Mouse (Mus musculus) Patski (cell line): ENCODE results near the gene Il18rap. TPM values are rescaled to one million over a fixed set of nuclear protein-coding genes. Genes with fewer than 3 reads are reported as not detected.

Experiments used
- ATAC-seq: fragments of 100-300 bp; one replicate; pipeline ENCODE4 v1.8.0; 2021
- CTCF ChIA-PET: fragments of 350-600 bp; sonication (Branson Sonifier 250); formaldehyde crosslinking; loops from one replicate; lab custom pipeline; 2022; ENCODE audit warnings: inconsistent platforms; lab: Charles Lee
- POLR2A ChIA-PET: fragments of 350-600 bp; sonication (Branson Sonifier 250); formaldehyde crosslinking; loops from one replicate; lab custom pipeline; 2022; ENCODE audit warnings: antibody characterized with exemption, inconsistent platforms; lab: Charles Lee
- DNase-seq: peaks from one replicate; pipeline ENCODE4 v3.0.0-alpha.2; 2011; ENCODE audit warnings: low read depth, low spot score
- H3K27me3 ChIP-seq: fragments of 371-371 bp; one replicate; pipeline ENCODE4 v1.5.1; 2021
- CTCF ChIP-seq: fragments of 100-300 bp; IDR thresholded peaks from one replicate; pipeline ENCODE4 v1.5.1; 2021
- in situ Hi-C: fragments of 300-500 bp; cut with MboI; formaldehyde crosslinking; loops from 3 replicates; pipeline ENCODE4 v1.11.1; 2018; ENCODE audit warnings: low pct_unique_long_range_greater_than_20kb, mixed read lengths
- polyA plus RNA-seq: library from polyadenylated mRNA; unstranded; gene quantifications from one replicate; pipeline ENCODE4 v1.2.3, GENCODE M21; 2021

Il18rap gene
- polyA plus RNA-seq, 1 experiment from 2014 or later = 0.37 TPM

GRCm38 (mm10) chr1:40479505-40479923, 35.6 kb upstream of the Il18rap start:
- POLR2A ChIA-PET = no interaction called here

GRCm38 (mm10) chr1:40494594-40494993, 20.6 kb upstream of the Il18rap start:
- no peak for ATAC-seq
- CTCF ChIA-PET = no interaction called here

More at GRCm38 (mm10) chr1:40479505-40479923, 35.6 kb upstream of the Il18rap start:
- no peak for ATAC-seq
- CTCF ChIA-PET = interaction anchor here (1.3 kb wide), 1 partner anchor 11 kb away, joined by 3 read pairs; no protein-coding TSS in a partner anchor
- DNase-seq = no peak
- in situ Hi-C loops = no loop called here
- H3K27me3 ChIP-seq = peaks cover 16% of the 10 kb centered on the region
- no peak for TF ChIP-seq CTCF

GRCm38 (mm10) chr1:40499708-40500107, 15.5 kb upstream of the Il18rap start:
- no peak for TF ChIP-seq CTCF
- ATAC-seq (no peak), DNase-seq (no peak)
- peaks cover 10% of the 10 kb centered on the region for H3K27me3 ChIP-seq
- ChIA-PET CTCF (no interaction called here), POLR2A (no interaction called here)
- in situ Hi-C loops = no loop called here

More at GRCm38 (mm10) chr1:40494594-40494993, 20.6 kb upstream of the Il18rap start:
- POLR2A ChIA-PET = no interaction called here
- no peak for DNase-seq
- peaks cover 10% of the 10 kb centered on the region for H3K27me3 ChIP-seq
- in situ Hi-C loops = no loop called here
- no peak for TF ChIP-seq CTCF

DNA sequence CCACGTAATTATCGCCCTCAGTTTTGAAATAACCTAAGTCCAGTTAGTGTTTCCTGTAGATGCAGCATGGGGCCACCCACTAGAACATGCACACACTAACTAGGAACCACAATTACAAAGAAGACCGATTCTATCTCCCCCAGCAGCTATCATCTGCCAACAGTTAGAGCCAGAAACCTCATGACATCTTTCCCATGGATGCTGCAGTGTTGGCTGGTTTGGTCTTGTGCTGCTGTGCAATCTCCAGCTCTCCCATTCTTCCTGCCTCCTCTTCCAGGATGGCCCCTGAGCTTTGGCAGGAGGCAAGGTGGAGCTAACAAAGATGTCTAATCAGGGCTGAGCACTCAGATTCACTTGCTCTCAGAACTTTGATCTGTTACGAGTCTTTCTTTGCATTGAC, 14.0 kb upstream of the Il18rap start:
- DNase-seq (no peak), ATAC-seq (no peak)
- peaks cover 5% of the 10 kb centered on the region for H3K27me3 ChIP-seq
- ChIA-PET POLR2A (no interaction called here), CTCF (no interaction called here)
- no peak for TF ChIP-seq CTCF
- in situ Hi-C loops = no loop called here

- no peak for ATAC-seq
- H3K27me3 ChIP-seq = peaks cover 5% of the 10 kb centered on the region
- ChIA-PET POLR2A (no interaction called here), CTCF (no interaction called here)
- TF ChIP-seq CTCF = no peak
- in situ Hi-C loops = no loop called here
- no peak for DNase-seq
Observed at GRCm38 (mm10) chr1:40501546-40502398, 13.4 kb upstream of the Il18rap start.

DNA sequence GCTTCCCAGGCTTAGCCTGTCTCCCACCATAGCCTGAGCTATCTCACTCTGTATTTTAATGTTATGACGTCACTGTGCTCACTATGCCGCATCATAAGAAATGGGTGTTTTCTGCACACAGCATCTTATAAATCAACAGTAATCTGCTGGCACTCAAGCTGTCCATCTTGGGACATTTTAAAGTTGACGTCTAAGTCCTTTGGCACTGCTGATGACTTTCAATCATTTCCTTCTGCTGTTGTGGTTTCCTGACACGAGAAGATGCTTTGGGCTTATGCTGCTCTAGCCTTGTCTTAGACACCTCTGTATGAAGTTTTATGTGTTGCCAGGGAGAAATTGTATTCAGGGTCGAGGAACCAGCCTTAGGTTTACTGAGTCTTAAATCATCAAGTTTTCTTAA, 10.6 kb upstream of the Il18rap start:
- DNase-seq = no peak
- ChIA-PET POLR2A (no interaction called here), CTCF (interaction anchor here (1.1 kb wide), 1 partner anchor 20 kb away, joined by 3 read pairs; no protein-coding TSS in a partner anchor)
- ATAC-seq = no peak
- H3K27me3 ChIP-seq = no peaks in the 10 kb centered on the region
- no peak for TF ChIP-seq CTCF
- in situ Hi-C loops = no loop called here

- ChIA-PET CTCF (interaction anchor here (1.5 kb wide), 1 partner anchor 137 kb away, joined by 5 read pairs; no protein-coding TSS in a partner anchor), POLR2A (interaction anchor here (0.7 kb wide), 1 partner anchor 261 kb away, joined by 3 read pairs; no protein-coding TSS in a partner anchor)
- no peak for ATAC-seq
- no peak for DNase-seq
- in situ Hi-C loops = no loop called here
- TF ChIP-seq CTCF = no peak
- peaks cover 6% of the 10 kb centered on the region for H3K27me3 ChIP-seq
Observed at GRCm38 (mm10) chr1:40516364-40516763, 1.2 kb downstream of the Il18rap start.

- no peak for TF ChIP-seq CTCF
- in situ Hi-C loops = no loop called here
- peaks cover 1% of the 10 kb centered on the region for H3K27me3 ChIP-seq
- ATAC-seq (no peak), DNase-seq (no peak)
- ChIA-PET CTCF (no interaction called here), POLR2A (no interaction called here)
Observed at GRCm38 (mm10) chr1:40522918-40523317, 7.8 kb downstream of the Il18rap start.

- ChIA-PET POLR2A (no interaction called here), CTCF (no interaction called here)
- in situ Hi-C loops = no loop called here
- TF ChIP-seq CTCF = no peak
- DNase-seq (no peak), ATAC-seq (no peak)
- peaks cover 3% of the 10 kb centered on the region for H3K27me3 ChIP-seq
Observed at GRCm38 (mm10) chr1:40523971-40524722, 9.0 kb downstream of the Il18rap start.

- in situ Hi-C loops = no loop called here
- H3K27me3 ChIP-seq = peaks cover 3% of the 10 kb centered on the region
- CTCF ChIA-PET = no interaction called here
- POLR2A ChIA-PET = no interaction called here
- DNase-seq (no peak), ATAC-seq (no peak)
- no peak for TF ChIP-seq CTCF
Observed at GRCm38 (mm10) chr1:40529287-40529686, 14.1 kb downstream of the Il18rap start.
